Mouse (Mus musculus): ENCODE measurements around the gene Pcare. TPM values are rescaled to one million over a fixed set of nuclear protein-coding genes. Genes with fewer than 3 reads are reported as not detected.
A peak's percentile ranks its signal among the peaks of the same experiment; 100 is the strongest.

The Pcare gene
- total RNA-seq, 2 experiments from 2014 or later: 0.57 to 0.77 TPM

DNA sequence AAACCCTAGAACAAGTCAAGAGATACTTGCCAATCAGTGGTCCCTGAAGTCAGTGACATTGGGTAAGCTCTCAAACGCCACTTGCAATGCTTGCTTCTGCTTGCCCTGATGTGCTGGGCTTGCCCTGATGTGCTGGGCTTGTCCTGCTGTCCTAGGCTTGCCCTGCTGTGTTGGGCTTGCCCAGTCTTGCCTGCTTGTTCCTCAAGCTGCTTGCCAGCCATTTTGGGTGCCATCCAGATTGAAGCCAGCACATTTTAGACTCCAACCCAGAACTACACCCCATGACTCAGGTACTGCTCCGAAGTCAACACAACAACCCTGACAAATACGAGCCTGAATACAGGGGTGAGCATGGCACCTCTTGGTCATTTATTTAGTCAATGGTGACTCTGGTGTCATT lies 10.5 kb downstream of the Pcare start:
- intact Hi-C loops (cut with DNase I): no loop called here
- no peak for DNase-seq

DNA sequence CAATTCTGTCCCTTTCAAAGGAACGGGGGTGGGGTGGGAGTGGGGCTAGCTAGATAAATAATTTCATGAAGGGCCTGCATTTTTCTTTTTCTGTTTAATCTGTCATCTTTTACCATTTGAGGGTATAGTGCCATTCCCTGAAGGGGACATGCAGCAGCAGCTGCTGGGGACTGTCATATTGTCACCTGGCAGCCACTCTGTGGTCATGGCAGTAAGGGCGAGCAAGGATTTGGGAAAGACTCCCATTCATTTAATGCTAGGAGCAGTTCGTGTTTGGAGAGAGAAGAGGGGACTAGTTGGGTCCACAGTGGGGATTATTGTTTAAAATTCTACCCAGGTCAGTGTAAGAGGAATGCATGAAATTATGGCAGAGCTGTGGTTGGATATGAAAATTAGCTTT lies 16.3 kb downstream of the Pcare start:
- intact Hi-C loops (cut with DNase I): no loop called here
- DNase-seq: no peak

DNA sequence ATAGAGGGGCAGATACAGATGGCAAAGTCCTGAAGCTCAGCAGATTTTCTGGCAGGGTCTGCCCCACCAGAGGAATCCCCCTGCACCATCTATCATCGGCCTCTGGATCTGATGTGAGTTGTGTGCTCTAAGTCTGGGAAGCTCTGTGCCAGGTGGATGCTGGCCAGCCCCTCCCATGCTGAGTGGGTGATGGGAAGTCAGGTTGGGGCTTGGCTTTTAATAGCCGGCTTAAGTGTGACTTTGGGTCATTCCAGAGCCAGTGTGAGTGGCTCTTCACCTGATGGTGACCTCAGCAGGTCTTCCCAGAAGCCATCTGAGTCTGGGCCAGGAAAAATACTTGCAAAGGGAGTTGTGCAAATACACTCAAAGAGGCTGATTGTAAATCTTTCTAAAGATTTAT lies 22.0 kb downstream of the Pcare start:
- DNase-seq: peak; percentile 83 to 85
- intact Hi-C loops (cut with DNase I): loop anchor here (5.0 kb wide), 1 partner anchor 33 kb away; no protein-coding TSS in a partner anchor

DNA sequence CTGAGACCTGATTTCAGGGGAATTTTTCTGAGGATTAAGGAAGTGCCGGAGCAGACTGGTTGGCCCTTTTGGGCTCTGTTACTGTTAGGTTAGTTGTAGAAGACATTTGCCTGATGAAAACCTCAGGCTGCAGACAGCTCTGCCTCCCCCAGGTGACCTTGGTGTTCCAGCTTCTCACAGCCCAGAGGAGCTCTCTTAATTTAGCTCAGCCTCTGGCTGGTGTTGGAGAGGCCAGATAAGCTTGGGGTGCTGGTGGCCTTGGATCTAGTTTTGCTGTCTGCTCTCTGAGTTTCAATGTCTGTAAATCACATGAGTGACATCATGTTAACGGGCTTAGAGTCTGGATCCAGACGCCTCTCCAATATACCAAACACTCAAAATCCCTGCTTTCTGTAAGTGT lies 31.7 kb downstream of the Pcare start:
- intact Hi-C loops (cut with DNase I): no loop called here
- peak; percentile 63 to 72 for DNase-seq

DNA sequence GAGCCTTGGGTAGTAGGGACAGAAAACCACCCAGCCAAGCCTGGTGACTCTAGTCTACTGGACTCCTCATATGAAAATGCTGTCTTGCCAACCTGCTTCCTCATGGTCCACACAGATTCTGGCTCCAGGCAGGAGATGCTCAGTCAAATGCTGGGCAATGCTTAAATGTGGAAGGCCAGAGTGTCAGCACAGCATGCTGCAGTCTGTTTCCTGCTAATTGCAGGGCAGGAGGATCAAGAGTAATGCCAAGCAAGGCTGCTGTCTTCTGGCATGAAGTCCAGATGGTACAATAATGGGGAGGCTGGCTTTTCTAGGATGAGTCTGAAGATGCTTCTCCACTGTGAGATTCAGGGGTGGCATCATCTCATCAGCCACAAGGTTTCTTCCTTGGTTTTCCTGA lies 32.3 kb downstream of the Pcare start:
- intact Hi-C loops (cut with DNase I): no loop called here
- DNase-seq: peak in 1 of 2 experiments; percentile 12

- intact Hi-C loops (cut with DNase I): no loop called here
- DNase-seq: no peak
These were observed 34.6 kb downstream of the Pcare start for GRCm38 (mm10) chr17:71717881-71718625.

- intact Hi-C loops (cut with DNase I): no loop called here
- no peak for DNase-seq
These were observed 37.7 kb downstream of the Pcare start for GRCm38 (mm10) chr17:71715034-71715433.

GRCm38 (mm10) chr17:71712279-71712678 lies 40.4 kb downstream of the Pcare start:
- intact Hi-C loops (cut with DNase I): no loop called here
- DNase-seq: peak; percentile 74 to 80

DNA sequence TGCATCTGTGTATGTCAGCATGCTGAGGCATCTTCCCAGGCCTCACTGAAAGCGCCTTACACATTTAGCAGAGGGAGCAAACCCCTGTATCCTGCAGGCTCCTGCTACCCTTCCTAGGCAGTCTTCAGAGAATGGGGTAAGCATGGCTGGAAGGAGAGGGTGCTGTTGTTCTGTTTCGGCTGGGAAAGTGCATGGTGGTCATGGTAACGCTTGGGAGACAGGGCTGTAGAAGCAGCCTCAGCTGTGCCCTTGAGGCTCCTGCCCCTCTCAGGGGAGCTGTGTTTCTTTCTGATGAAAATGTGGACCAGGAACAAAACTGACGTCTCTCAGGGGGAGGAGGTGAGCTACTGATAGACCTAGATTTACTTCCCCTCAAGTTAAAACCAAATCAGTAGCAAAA lies 45.0 kb downstream of the Pcare start:
- no peak for DNase-seq
- intact Hi-C loops (cut with DNase I): no loop called here

GRCm38 (mm10) chr17:71705550-71706480 lies 46.9 kb downstream of the Pcare start:
- peak in 1 of 2 experiments; percentile 66 for DNase-seq
- intact Hi-C loops (cut with DNase I): no loop called here

- intact Hi-C loops (cut with DNase I): no loop called here
These were observed 47.6 kb downstream of the Pcare start for GRCm38 (mm10) chr17:71705113-71705512.

DNA sequence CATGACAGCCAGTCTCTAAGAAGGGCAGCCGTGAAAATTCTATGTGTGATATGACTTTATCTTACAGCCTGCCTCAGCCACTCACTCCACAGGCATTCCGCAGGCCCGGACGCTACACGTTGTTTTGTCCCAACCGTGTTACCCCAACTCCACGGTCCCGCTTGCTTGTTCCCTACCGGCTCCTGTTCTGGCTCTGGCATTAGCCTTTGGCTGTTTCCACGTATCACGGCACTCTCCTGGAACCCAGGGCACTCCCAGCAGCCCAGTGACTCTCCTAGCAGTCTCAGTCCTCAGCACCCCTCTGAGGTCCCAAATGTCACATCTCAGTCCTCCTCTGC lies 54.1 kb downstream of the Pcare start:
- intact Hi-C loops (cut with DNase I): loop anchor here (5.0 kb wide), 2 partner anchors 34 to 84 kb away; no protein-coding TSS in a partner anchor

More at GRCm38 (mm10) chr17:71705113-71705512, 47.6 kb downstream of the Pcare start:
- no peak for DNase-seq

DNA sequence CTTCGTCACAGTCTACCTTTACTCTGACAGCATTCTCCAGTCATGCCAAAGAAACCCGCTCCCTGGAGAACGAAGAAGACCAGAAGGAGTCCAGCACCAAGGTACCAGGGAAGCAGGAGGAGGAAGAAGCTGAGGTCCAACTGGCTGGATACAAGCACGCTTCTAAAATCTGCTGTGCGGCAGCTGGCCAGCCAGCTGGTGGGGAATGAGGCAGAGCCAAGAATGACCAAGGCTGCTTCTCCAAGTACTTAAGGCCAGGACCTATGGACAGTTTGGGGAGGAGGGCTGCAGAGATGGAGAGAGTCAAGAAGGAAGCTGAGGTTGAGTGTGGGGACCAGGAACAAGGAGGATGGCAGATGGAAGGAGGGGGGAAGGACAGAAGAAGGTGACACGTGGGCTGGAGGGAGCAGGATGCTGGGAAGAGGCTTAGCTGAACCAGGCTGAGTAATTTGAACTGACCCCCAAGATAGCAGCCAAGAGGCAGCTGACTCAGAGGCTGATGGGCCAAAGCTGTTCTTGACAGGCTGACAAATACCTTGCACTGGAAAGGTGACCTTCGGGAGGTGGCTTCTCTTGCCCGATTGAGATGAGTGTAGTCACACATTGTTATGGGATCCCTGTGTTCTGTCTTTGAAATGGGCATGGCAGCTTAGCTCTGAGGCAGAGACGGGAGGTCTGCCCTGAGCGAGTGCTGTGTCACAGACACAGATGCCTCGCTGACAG lies 54.6 kb downstream of the Pcare start:
- intact Hi-C loops (cut with DNase I): loop anchor here (5.0 kb wide), 2 partner anchors 34 to 84 kb away; no protein-coding TSS in a partner anchor
- peak; percentile 67 to 75 for DNase-seq

More for the DNA sequence above, 54.1 kb downstream of the Pcare start:
- peak in 1 of 2 experiments; percentile 18 for DNase-seq

DNA sequence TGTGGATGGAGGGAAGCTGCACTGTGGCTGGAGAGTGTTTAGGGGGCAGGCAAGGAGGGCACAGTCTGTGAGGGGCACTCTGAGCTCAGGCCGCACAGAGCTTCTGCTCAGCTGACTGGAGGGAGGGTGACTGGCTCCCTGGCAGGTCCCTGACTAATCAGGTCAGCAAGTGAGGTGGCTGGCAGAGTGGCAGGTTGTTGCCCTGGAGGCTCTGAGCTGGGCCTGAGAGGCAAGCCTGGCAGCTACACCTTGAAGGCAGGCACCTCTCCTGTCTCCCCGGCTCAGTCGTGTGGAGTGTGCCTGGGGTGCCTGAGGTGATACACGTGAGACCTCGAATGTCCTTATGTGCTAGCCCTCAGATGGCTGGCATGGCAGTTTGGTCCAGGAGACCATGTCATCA lies 56.3 kb downstream of the Pcare start:
- intact Hi-C loops (cut with DNase I): loop anchor here (5.0 kb wide), 2 partner anchors 36 to 86 kb away; no protein-coding TSS in a partner anchor
- peak in 1 of 2 experiments; percentile 61 for DNase-seq

DNA sequence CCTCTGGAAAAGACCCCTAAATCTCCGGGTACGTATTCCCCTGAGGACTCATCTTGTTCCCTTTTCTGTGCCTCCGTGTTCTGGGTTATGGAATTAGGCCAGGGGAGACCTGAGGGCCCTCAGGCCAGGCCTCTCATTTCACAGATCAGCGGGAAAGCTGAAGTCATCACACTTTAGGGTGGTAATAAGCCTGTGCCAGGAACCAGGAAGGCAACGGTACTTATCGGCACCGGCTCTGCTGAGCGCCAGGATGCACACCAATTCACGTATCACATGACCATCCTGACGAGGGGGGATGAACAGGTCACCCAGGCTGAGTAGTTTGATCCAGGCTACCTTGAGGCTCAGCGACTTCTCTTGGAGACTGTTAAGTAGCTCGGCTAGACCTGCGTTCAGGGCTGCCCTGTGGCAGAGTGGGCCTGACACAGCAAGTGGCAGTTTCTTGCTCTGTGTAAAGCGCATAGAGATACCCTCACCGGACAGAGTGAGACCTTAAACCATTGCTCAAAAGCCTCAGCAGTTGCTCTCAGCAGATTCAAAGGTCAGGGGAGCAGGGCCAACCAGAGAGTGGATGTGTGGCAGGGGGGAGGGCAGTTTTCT lies 56.9 kb downstream of the Pcare start:
- peak; percentile 31 to 49 for DNase-seq
- intact Hi-C loops (cut with DNase I): loop anchor here (5.0 kb wide), 2 partner anchors 36 to 86 kb away; no protein-coding TSS in a partner anchor

GRCm38 (mm10) chr17:71695151-71695550 lies 57.5 kb downstream of the Pcare start:
- intact Hi-C loops (cut with DNase I): loop anchor here (5.0 kb wide), 2 partner anchors 37 to 87 kb away; no protein-coding TSS in a partner anchor
- DNase-seq: no peak

DNA sequence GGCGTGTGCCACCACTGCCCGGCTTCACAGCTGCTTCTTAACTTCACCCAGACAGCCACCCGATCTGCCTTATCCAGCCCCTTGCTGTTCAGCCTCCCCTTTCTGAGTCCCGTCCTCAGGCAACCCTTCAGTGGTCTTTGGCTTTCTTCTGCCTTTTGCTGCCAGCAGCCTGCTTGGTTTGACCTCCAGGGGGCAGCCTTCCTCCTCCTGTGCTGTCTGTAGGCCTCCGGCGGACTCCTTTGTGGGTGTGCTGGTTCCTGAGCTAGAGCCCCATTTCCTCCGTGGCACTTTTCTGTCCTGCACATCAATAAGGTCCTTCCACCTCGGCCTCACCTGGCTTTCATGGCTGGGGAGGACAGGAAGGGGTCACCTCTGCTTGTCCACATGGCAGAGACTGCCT lies 58.9 kb downstream of the Pcare start:
- DNase-seq: no peak
- intact Hi-C loops (cut with DNase I): no loop called here

All from heart, postnatal 10 days (tissue).